Mouse (Mus musculus) frontal cortex, adult 2 months (tissue): Measurements from ENCODE around the gene Gm49387. TPM values are rescaled to one million over a fixed set of nuclear protein-coding genes. Genes with fewer than 3 reads are reported as not detected.

ENCODE experiments used
- DNase-seq, 2 experiments: peaks; one replicate each; pipeline ENCODE4 v3.0.0; 2022; ENCODE audit warnings: low spot score in 1 of 2; ENCODE audit errors: extremely low spot score in 1 of 2
- polyA plus RNA-seq: library from polyadenylated mRNA; depleted of rRNA; stranded (reverse); fragments of >200 nt; gene quantifications from 2 replicates; pipeline ENCODE4 v1.2.3, GENCODE M21; 2012; rRNA removed

The Gm49387 gene
- polyA plus RNA-seq, 1 experiment, result not detected

DNA sequence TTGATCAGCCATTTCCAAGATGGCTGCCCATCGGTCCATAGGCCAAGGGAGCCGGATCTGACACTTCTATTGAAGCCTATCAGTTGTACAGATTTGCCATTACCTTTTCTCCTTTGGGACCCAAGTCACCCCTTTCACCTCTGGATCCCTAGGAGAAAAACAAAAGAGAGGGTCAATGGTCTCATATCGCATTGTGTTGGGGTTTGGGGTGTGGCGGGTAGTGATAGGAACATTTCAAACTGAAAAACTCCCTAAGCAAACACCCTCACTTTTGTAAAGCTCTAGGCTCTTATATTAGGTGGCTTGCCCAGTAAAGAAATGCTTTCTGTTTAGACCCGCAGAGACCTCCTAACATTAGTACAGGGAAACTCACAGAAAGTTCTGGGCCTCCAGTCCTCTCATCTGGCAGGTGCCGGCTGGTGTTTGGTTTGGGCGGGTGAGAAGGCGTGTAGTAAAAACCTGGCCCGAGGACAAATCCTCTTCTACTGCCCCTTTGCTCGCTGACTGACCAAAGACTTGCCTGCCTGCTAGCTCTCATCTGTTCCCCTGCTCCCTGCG is 96.7 kb downstream of the Gm49387 start:
- DNase-seq, result no peak

DNA sequence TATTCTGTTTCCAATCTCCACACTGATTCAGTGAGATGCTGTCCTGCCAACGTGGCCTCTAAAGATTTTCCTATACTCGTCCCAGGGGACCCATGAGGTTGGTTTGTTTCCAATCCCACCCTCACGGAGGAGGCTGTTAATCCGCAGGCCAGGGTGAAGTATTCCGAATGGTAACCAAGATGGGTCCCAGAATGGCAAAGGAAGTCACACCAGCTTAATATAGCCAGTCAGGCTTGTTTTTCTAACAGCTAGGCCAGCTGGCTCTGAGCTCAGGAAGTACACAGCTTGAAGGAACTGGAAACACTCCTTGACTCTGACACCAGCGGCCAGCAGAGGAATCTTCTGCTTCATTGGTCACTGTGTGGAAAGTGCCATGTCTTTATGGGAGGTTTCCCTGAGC is 103.4 kb downstream of the Gm49387 start:
- no peak for DNase-seq

DNA sequence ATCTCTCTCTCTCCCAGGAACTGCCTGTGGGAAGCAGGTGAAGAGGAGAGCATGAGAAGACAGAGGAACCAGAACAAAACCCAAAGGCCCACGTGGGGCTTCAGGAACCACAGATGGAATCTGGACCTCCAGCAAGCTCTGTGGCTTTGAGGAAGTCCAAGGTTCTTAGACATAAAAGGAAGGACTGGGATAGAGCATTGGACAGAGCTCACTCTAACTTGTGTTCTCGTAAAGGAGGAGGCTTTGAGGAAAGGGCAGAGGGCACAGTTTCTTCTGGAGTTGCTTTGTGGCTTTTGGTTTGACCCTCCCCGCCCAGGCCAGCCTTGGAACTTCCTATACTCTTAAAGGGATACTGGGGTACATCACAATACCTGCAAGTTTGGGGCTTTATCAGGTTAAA is 108.0 kb downstream of the Gm49387 start:
- DNase-seq, result no peak

DNA sequence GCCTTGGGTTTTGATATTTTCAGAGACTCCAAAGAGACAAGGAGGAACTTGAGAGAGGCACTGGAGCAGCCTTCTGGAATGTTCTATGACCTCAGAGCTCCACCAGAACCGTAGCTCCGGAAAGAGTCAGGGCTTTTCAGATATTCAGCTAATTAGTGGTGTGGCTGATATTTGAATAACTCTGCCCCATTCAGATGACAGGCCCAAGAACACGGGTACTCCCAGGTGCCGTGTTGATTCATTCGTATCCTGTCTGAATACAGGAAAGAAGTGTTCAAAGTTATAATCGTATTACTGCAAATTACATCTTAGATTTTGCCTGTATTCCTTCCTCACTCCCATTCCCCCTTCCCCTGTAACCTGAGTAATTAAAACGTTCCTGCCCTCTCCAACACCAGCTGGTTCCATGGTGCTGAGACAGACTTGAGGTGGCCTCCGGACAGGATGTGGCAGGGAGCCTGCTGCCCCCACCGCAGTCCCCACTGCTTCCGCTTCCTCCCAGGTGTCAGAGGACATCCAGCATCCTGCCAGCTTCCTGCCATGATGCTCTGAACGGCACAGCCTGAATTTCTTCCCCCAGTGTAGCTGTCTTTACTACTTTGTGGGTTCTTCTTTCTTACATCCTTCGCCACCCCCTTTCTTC is 109.1 kb downstream of the Gm49387 start:
- no peak for DNase-seq

DNA sequence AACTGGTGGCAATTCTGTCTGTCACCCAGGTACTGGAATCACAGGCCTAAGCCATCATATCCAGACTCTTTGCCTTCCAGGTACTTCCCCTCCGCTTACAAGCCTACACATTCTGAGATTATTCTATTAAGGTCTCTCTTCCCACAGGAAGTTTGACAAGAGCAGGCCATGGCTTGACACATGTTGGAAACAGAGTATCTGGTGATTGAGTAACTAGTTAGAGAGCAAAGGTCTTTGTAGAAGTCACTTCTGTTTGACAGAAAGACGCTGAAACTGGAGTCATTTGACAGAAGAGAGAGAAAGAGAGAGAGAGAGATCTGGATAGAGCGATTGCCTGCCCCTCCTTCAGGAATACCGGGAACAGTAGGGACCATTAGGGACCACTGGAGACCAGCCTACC is 109.8 kb downstream of the Gm49387 start:
- no peak for DNase-seq

DNA sequence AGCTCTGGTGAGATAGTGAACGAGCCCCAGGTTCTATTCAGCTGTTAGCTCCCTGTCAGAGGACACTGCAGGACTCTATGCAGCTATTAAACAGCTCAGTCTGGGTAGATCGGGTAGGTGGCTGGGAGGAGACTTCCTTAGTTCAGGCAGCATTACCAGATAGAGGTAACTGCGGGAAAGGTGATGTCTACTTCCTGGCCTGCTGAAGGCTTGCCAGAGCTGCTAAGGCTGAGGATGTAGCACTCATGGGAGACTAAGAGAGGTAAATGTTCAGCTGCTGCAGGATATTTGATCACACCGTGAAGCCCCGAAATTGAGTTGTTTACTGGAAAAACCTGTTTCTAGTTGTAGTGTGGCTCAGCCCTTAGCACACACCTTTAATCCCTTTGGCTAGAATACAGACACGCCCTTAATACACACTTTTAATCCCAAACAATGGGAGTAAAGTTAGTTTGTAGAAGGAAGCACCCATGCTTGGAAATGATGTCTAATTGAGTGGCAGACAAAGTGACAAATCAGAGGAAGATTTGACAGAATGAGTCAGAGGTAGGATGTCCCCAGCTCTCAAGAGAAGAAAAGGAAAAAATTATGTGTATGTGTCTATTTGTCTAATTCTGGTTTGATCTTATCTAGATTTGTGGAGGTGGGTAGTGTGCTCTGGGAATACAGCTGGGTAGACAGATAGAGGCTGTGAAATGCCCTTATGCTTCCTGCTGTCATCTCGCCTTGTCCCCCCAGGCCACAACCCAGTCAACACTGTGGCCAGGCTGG is 115.5 kb downstream of the Gm49387 start:
- DNase-seq, result no peak

DNA sequence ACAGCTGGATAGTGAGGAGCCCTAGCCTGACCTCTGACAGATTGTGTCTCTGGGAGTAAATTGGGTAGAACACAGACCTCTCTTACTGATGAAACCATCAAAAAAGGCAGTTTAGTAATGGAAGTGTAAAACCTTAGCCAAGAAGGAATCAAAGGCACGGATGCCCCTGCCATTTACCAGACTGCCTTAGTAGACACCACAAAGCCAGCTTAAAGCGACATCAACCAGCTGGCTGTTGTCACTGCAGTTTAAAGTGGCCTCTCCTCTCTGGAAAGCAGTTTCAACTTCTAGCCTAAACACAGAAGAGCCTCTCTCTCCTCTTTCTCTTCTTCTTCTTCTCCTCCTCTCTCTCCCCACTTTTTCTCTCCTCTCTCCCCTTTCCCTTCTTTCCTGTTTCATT is 119.4 kb downstream of the Gm49387 start:
- no peak for DNase-seq

DNA sequence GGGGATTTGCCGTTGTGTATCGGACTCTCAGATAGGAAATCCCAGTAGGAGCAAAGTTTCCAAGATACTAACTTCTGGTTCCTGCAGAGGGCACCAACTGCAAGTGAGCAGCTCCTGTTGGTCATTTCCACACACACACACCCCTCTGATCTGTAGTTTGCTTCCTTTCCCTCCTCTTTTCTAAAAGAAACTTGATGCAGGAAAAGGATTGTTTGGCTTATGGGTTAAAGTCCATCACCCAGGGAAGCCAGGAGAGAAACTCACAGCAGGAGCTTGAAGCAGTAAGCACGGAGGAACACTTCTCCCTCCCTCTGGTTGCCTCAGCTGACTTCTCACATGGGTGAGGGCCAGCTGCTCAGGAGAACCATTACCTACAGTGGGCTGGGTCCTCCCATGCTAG is 121.5 kb downstream of the Gm49387 start:
- DNase-seq, result peak in 1 of 2 experiments; percentile 36

DNA sequence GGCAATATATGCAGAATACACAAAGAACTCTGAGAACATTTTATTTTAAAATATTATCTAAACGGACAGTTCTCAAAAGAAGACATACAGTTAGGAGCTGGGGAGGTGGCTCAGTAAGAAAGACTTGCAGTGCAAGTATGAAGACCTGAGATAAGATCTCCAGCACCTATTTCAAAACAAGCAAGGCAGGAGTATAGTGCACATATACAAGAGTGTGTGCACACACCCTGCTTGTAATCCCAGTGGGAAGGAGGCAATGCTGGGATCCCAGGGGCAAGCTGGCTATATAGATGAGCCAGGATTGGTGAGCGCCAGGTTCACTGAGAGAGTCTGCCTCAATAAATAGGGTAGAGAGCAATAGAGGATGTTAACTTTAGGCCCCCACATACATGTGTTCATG is 124.8 kb downstream of the Gm49387 start:
- DNase-seq, result no peak

DNA sequence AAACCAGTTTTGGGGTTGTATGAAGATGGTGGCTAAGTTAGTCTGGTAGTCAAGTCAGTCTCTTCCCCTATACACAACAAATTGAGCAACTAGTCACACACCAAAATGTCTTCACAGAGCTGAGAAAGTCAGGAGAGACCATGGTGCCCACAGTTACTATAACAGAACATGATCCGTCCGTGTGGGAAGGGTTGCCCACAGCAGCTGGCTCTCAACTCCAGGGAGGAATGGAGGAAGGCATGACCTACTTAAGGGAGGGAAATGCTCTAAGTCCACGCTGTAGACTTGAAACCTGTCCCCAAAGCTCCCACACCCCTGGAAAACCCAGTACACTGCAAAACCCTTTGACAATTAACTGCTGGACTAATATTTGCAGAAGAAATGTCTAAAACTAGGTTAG is 130.4 kb downstream of the Gm49387 start:
- DNase-seq, result no peak

DNA sequence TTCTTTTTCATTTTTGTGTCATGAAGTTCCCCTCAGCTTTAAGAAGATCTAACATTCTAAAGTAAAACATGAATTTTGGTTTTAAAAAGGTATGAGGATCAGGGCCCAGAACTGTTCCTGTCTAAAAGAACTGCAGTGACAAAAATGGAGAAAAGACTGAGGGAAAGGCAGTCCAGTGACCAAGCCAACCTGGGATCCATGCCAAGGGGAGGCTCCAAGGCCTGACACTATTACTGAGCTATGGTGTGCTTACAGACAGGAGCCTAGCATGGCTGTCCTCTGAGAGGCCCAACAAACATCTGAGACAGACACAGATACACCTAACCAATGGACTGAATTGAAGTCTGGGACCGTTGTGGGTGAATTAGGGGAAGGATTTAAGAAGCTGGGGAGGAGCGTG is 130.8 kb downstream of the Gm49387 start:
- DNase-seq, result no peak

DNA sequence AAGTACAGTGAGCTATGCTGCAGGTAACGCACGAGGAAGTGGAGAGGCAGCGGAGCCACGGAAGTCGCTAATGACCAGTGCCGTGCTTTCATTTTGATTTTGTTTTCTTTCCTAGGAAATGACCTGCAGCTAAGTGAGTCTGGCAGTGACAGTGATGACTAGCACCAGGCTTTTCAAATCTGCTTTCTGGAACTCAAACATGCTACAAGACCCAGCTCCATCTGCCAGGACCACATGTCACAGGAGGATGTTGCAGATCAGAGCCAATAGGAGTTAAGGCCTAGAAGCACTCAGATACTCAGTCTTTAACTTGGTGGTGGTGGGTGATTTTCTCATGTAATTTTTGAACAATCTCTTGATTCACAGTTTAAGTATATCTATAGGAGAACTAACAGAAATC is 134.2 kb downstream of the Gm49387 start:
- DNase-seq, result no peak

DNA sequence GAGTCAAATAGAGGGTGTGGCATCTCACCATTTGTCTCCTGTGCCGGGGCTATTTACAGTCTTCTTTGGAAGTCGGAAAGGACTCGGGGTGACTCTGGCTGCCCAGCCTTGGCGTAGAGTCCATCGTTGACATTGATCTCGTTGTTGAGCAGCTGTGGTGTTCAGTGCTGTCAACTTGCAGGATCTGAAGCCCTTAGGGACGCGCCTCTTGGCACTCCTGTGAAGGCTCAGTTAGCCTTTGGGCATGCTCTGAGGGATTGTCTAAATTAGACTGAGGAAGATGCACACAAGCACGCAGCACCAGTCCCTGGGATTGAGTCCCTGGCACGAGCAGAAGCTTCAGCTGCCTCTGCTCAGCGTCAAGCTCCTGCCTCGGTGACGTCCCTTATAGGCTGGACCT is 137.3 kb downstream of the Gm49387 start:
- DNase-seq, result no peak

Other genes starting within 250 kb of the Gm49387 start
- gene Sh3bp5, start 204.8 kb downstream of the Gm49387 start, polyA plus RNA-seq, result 38.4 and 44.0 TPM in 2 replicates
- 12.6 and 13.7 TPM in 2 replicates for gene Eaf1, start 146.5 kb downstream of the Gm49387 start, polyA plus RNA-seq
- gene Mettl6, start 145.8 kb downstream of the Gm49387 start, polyA plus RNA-seq, result 19.6 and 20.3 TPM in 2 replicates
- gene Colq, start 49.5 kb downstream of the Gm49387 start, polyA plus RNA-seq, result 1.1 and 1.2 TPM in 2 replicates
- 16.2 and 16.6 TPM in 2 replicates for gene Btd, start 150 bp upstream of the Gm49387 start, polyA plus RNA-seq
- 10.6 TPM in 2 replicates for gene Hacl1, start 408 bp upstream of the Gm49387 start, polyA plus RNA-seq
- gene Ankrd28, start 189.8 kb upstream of the Gm49387 start, polyA plus RNA-seq, result 25.5 and 28.9 TPM in 2 replicates